Mouse (Mus musculus): ENCODE measurements around the gene Rnd1.

- TF ChIP-seq CTCF (IDR thresholded peaks at IDR 0.05; ENCODE audit: borderline replicate concordance, insufficient read depth, low read length) (no peak), POLR2A (IDR thresholded peaks at IDR 0.05; ENCODE audit: low read depth, low read length) (no peak)
These were observed 14.4 kb upstream of the Rnd1 start for GRCm38 (mm10) chr15:98691486-98692147.

All from embryonic fibroblast, embryonic 13.5 days (primary cell).